Mouse (Mus musculus) layer of hippocampus, postnatal 14 days (tissue): ENCODE measurements around the gene Ebna1bp2. TPM values are rescaled to one million over a fixed set of nuclear protein-coding genes. Genes with fewer than 3 reads are reported as not detected.

ENCODE experiments used
- total RNA-seq, 2 experiments: library from RNA; stranded (reverse); gene quantifications; 2 replicates each; pipeline ENCODE4 v1.2.3; 2021

Gene Ebna1bp2
- total RNA-seq, 2 experiments from 2014 or later: 49.2 to 55.5 TPM

Other genes starting within 250 kb of the Ebna1bp2 start
- gene Szt2, start 211.5 kb upstream of the Ebna1bp2 start, total RNA-seq: 10 to 100 TPM; 34.2 to 43.8 TPM
- 10 to 100 TPM; 63.7 to 63.9 TPM for gene Med8, start 211.5 kb upstream of the Ebna1bp2 start, total RNA-seq
- 10 to 100 TPM; 26.3 to 27.8 TPM for gene Elovl1, start 192.7 kb upstream of the Ebna1bp2 start, total RNA-seq
- 1 to 10 TPM; 2.1 to 3.4 TPM for gene Cdc20, start 183.4 kb upstream of the Ebna1bp2 start, total RNA-seq
- under 1 TPM in 1 of 2 experiments, not detected in 1; 0.33 TPM for gene Mpl, start 163.3 kb upstream of the Ebna1bp2 start, total RNA-seq
- 10 to 100 TPM; 10.9 to 13.3 TPM for gene Tie1, start 130.7 kb upstream of the Ebna1bp2 start, total RNA-seq
- not detected for gene 2610528J11Rik, start 93.8 kb upstream of the Ebna1bp2 start, total RNA-seq
- gene Tmem125, start 76.8 kb upstream of the Ebna1bp2 start, total RNA-seq: 1 to 10 TPM; 8.5 to 9.1 TPM
- under 1 TPM; 0.76 to 0.99 TPM for gene Cfap57, start within 50 bp of the Ebna1bp2 start, total RNA-seq
- not detected for gene Olfr62, start 38.2 kb downstream of the Ebna1bp2 start, total RNA-seq
- gene Olfr1342, start 72.0 kb downstream of the Ebna1bp2 start, total RNA-seq: not detected
- not detected for gene Olfr1341, start 82.7 kb downstream of the Ebna1bp2 start, total RNA-seq
- gene Olfr1340, start 99.3 kb downstream of the Ebna1bp2 start, total RNA-seq: not detected
- gene Olfr1339, start 111.4 kb downstream of the Ebna1bp2 start, total RNA-seq: not detected
- gene Olfr1338, start 137.9 kb downstream of the Ebna1bp2 start, total RNA-seq: not detected
- not detected for gene Olfr1337, start 161.8 kb downstream of the Ebna1bp2 start, total RNA-seq
- gene Olfr1335, start 189.1 kb downstream of the Ebna1bp2 start, total RNA-seq: not detected
- not detected for gene Olfr1333, start 215.5 kb downstream of the Ebna1bp2 start, total RNA-seq
- gene Olfr1331, start 243.8 kb downstream of the Ebna1bp2 start, total RNA-seq: not detected